Mouse (Mus musculus) olfactory bulb, adult 2 months (tissue): ENCODE results near the gene Rdh5. TPM values are rescaled to one million over a fixed set of nuclear protein-coding genes. Genes with fewer than 3 reads are reported as not detected.

Source experiments
- H3K27ac ChIP-seq: fragments of 200-500 bp; 2 replicates; pipeline ENCODE4 v1.5.1; 2012; ENCODE audit warnings: low read depth, low read length; ENCODE audit not compliant: insufficient read depth
- H3K4me1 ChIP-seq: fragments of 200-500 bp; 2 replicates; pipeline ENCODE4 v1.6.1; 2012; ENCODE audit warnings: low read length; ENCODE audit not compliant: control insufficient read depth, insufficient read depth
- H3K4me3 ChIP-seq: fragments of 200-500 bp; 2 replicates; pipeline ENCODE4 v1.5.1; 2012; ENCODE audit warnings: mild to moderate bottlenecking, low read depth, low read length, moderate library complexity; ENCODE audit not compliant: insufficient read depth
- CTCF ChIP-seq: fragments of 200-500 bp; IDR thresholded peaks from 2 replicates; pipeline ENCODE4 v1.5.1; 2012; ENCODE audit warnings: low read depth, mild to moderate bottlenecking, low read length, moderate library complexity; ENCODE audit not compliant: insufficient read depth
- POLR2A ChIP-seq: fragments of 200-500 bp; IDR thresholded peaks from 2 replicates; pipeline ENCODE4 v1.6.1; 2012; ENCODE audit warnings: mild to moderate bottlenecking, low read depth, low read length, moderate library complexity; ENCODE audit not compliant: insufficient read depth
- WGBS: fragments of 180-500 bp; shearing (Covaris S2); methylation state at CpG from one replicate; pipeline ENCODE4 v1.1.7; 2018; 5-methylcytosine and 5-hydroxymethylcytosine counted together
- polyA plus RNA-seq: library from polyadenylated mRNA; stranded (reverse); fragments of >200 nt; gene quantifications from 2 replicates; pipeline ENCODE4 v1.2.4, GENCODE M21; 2012; ENCODE audit warnings: low replicate concordance; ENCODE audit not compliant: missing spikeins, insufficient read depth, insufficient read length

Rdh5 gene
- polyA plus RNA-seq, 1 experiment, result not detected

GRCm38 (mm10) chr10:128933976-128934721 is 11.5 kb upstream of the Rdh5 start:
- no peak overlapping the region for H3K27ac ChIP-seq
- H3K4me1 ChIP-seq, result peaks cover 19% of the 10 kb centered on the region
- WGBS, result 7% methylated on average over 21 of the region's 21 CpGs
- peak overlapping the region; percentile 45 for H3K4me3 ChIP-seq
- no peak for TF ChIP-seq POLR2A
- TF ChIP-seq CTCF, result no peak

DNA sequence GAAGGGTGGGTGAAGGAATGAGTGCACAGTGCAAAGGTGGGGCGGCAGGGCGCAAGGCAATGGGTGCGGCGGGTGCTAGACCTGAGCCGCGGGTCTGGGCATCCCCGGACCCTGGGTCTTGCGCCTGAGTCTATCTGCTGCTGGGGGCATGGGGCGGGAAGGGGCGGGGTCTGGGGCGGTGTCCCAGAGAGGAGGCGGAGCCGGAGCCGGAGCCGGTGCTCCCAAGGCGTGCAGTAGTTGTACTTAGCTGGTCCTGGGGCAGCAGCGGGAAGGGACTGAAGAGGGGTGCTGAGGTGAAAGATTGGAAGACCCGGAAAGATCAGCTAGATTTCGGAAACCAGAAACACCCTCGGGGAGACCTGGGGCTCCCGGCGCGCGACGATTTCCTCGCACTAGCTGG is 10.9 kb upstream of the Rdh5 start, which contains the start of gene Itga7:
Gene Itga7 (plus strand): TSS at position 245 of the 400 bp plus-strand sequence.
- H3K27ac ChIP-seq, result no peak within 1 kb of the TSS

DNA sequence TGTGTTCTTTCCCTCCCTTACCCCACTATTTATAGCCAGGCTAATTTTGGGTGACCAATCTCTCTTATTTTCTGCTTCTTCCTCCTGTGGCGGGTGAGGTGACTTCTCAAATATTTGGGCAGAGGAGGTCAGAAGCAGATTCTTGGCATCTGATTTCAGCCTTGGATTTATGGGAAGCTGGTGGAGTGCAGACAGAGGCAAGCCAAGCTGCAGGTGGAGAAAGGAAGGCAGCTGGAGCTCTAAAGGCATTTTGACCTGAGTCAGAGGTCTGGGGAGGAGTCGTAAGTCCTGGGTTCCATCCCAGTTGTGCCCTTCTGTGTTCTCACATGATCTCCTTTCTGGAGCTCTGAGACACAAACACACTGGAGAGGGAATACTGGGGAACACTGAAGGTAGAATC is 8.8 kb upstream of the Rdh5 start:
- Histone ChIP-seq H3K4me3 (no peak overlapping the region), H3K27ac (no peak overlapping the region), H3K4me1 (peaks cover 19% of the 10 kb centered on the region)
- WGBS, result 50% methylated on average over 2 of the region's 2 CpGs
- TF ChIP-seq POLR2A, result no peak
- no peak for TF ChIP-seq CTCF

More for the DNA sequence above, 10.9 kb upstream of the Rdh5 start, which contains the start of gene Itga7:
- TF ChIP-seq CTCF (no peak), POLR2A (0 out of 2 replicates have a peak, but pooled peaks have one; percentile 18)
- peak within 1 kb of the TSS; percentile 45 for H3K4me3 ChIP-seq
- 2% methylated on average over 26 of the region's 26 CpGs for WGBS
- peaks cover 19% of the 10 kb centered on the region for H3K4me1 ChIP-seq

DNA sequence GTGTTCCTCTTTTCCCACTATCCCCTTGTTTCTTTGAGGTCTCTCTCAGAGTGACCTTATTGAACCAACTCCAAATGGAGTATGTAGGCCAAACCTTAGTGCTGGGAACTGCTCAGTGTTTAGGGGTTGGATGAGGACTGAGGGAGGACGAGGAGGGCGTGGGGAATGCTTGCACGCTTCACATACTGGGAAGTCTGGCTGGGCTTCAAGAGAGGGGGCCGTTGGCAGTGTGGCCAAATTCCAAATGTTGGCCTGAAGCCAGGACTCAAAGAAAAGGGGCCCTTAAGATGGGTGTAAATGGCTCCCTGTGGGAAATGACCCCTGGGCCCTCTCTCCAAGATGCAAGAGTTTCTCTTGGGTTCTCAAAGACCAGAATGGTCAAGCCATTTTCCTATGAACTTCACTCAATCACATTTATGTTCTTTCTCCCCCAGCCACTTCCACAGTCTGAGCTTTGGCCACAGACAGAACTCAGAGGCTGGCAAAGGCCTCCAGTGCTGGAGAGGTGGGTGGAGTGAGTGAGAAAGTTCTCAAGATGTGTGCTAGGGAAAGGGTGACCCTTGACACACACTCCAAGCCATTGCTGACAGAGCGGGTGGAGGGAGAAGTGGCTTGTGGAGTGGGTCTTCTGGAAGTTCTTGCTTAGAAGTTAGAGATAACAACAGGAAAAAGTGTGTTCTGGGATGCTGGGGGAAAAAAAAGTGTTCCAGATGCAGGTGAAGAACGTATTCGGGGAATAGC is 7.1 kb upstream of the Rdh5 start:
- no peak for TF ChIP-seq CTCF
- no peak for TF ChIP-seq POLR2A
- 61% methylated on average over 7 of the region's 7 CpGs for WGBS
- Histone ChIP-seq H3K27ac (no peak overlapping the region), H3K4me1 (peaks cover 19% of the 10 kb centered on the region), H3K4me3 (no peak overlapping the region)

- no peak overlapping the region for H3K4me3 ChIP-seq
- WGBS, result 33% methylated on average over 4 of the region's 4 CpGs
- TF ChIP-seq POLR2A (no peak), CTCF (no peak)
- H3K4me1 ChIP-seq, result peaks cover 9% of the 10 kb centered on the region; the same call in 1 of the 2 replicates
- no peak overlapping the region for H3K27ac ChIP-seq
Observed at GRCm38 (mm10) chr10:128928356-128928755, 5.7 kb upstream of the Rdh5 start.

DNA sequence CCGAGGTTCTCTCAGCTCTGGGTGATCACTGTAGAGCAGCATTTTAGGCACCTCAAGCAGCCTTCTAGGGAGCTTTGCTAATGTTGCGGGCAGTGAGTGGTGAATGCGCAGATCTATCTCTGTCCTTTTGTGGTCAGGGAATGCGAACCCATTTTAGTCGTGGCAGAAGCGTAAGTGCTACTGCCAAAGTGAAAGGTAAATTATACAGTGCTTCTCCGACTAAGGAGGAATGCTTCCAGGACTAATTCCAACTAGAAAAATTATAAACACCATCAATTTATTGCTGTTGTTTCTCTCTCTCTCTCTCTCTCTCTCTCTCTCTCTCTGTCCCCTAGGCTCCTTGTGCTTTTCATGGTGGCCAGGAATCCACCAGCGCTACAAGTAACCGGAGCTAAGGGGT is 1.2 kb upstream of the Rdh5 start, which contains the start of gene Bloc1s1:
Gene Bloc1s1 (minus strand): TSS at position 101 of the 400 bp plus-strand sequence.
- no peak for TF ChIP-seq POLR2A
- no peak for TF ChIP-seq CTCF
- Histone ChIP-seq H3K27ac (peak within 1 kb of the TSS; percentile 95), H3K4me3 (peak within 1 kb of the TSS; percentile 85), H3K4me1 (peaks cover 17% of the 10 kb centered on the region)
- 27% methylated on average over 9 of the region's 9 CpGs for WGBS

- TF ChIP-seq CTCF (no peak), POLR2A (peak; percentile 73)
- WGBS, result under 1% methylated on average over 42 of the region's 42 CpGs
- Histone ChIP-seq H3K4me3 (peak overlapping the region; percentile 85), H3K27ac (peak overlapping the region; percentile 95), H3K4me1 (peaks cover 21% of the 10 kb centered on the region)
Observed at GRCm38 (mm10) chr10:128923013-128923691, 464 bp upstream of the Rdh5 start.

DNA sequence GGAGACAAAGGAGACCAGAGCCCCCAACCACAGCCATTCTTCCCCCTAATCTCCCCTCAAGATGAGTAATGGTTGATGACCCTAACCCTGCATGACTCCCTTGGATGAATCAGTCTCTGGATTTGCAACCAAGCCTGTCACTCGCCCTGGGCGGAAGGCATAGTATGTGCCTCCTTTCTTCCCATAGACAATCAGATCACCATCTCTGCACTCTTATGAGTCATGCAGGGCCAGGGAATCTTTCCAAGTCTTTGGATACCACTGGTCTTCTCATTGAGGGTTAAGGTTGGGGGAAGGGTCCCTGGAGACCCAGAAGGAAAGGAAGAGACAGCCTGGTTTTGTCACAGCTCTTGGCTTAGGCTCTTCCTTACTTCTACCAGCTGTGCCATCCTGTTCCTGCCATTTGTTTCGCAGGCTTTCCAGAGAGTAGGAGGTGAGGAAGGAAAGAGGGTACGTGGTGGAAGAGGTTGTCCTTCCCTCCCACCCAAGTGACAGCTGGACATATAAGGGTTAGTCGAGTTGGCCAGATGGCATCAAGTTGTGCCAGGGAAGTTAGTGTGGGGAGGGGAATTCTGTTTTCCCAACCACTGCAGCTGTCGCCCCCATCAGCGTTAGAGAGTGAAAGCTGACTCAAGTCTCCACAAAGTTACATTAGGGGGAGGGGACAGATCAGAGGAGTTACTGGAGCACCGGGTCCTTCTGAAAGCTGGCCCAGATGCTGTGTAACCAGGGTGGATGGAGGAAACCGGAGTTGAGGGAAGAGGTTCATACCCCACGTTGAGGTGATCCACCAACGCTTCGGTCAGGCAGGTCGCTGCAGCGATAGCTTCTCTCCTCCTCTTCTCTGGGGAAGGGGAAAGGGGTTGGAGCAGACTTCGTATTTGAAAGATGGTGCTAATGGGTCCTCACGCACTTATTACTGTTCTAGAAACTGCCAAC is 536 bp downstream of the Rdh5 start:
- H3K4me1 ChIP-seq, result peaks cover 24% of the 10 kb centered on the region
- 0 out of 2 replicates have a peak overlapping the region, but pooled peaks have one; percentile 34 for H3K27ac ChIP-seq
- no peak overlapping the region for H3K4me3 ChIP-seq
- TF ChIP-seq POLR2A (no peak), CTCF (no peak)
- WGBS, result 57% methylated on average over 16 of the region's 16 CpGs
